Mouse (Mus musculus) kidney, adult 2 months (tissue): ENCODE results near the gene Tex264.
A peak's percentile ranks its signal among the peaks of the same experiment; 100 is the strongest.

Source experiments
- CTCF ChIP-seq: fragments of 200-500 bp; conservative IDR thresholded peaks from 2 replicates; pipeline ENCODE4 v1.5.1; 2011; ENCODE audit warnings: low read depth, mild to moderate bottlenecking, control low read depth, low read length, moderate library complexity, mixed read lengths; ENCODE audit not compliant: insufficient read depth, insufficient read length
- POLR2A ChIP-seq: fragments of 200-500 bp; IDR thresholded peaks from one replicate; pipeline ENCODE4 v1.6.1; 2011; ENCODE audit warnings: low read depth, low read length, control low read depth

DNA sequence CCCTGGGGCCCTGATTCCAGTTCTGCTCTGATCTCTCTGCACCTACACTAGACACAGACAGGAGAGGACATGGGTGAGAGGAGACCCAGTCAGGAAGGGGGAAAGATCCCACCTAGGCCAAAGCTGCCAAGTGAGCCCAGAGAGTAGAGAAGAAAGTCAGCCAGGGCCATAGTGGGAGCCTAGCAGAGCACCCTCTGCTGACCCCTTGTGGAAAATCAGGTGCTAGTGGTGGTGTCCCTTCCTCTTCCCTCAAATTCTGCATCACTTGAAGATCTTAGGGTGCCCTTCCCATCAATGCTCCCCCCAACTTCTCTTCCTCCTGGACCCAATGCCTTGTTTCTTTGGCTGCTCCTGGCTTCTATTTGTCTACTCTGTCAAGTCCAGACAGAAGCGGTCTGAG is 33.0 kb downstream of the Tex264 start:
- TF ChIP-seq CTCF = peak; percentile 30; the same call in 1 of the 2 replicates
- no peak for TF ChIP-seq POLR2A
